Mouse (Mus musculus): ENCODE data around the gene Zfp68. TPM values are rescaled to one million over a fixed set of nuclear protein-coding genes. Genes with fewer than 3 reads are reported as not detected.
"Not testable (repeated sequence)": the region's sequence is repeated elsewhere in the genome, so short reads cannot be mapped to it uniquely, and the experiment has no call there.

Zfp68 gene
- polyA plus RNA-seq, 1 experiment from 2014 or later: 82.7 TPM

GRCm38 (mm10) chr5:138620836-138621235 is 1.3 kb upstream of the Zfp68 start:
- Histone ChIP-seq H3K36me3 (peaks cover 26% of the 10 kb centered on the region), H3K4me3 (no peak overlapping the region), H3K27ac (no peak overlapping the region), H3K9ac (no peak overlapping the region), H3K4me1 (peaks cover 14% of the 10 kb centered on the region), H3K4me2 (replicated peaks) (no peak overlapping the region), H3K27me3 (no peaks in the 10 kb centered on the region), H3K9me3 (peaks cover 22% of the 10 kb centered on the region)
- 86% methylated on average over 5 of the region's 5 CpGs for WGBS
- ATAC-seq (ENCODE audit: insufficient number of reproducible peaks, insufficient read depth, low FRiP score, low TSS enrichment): no peak

DNA sequence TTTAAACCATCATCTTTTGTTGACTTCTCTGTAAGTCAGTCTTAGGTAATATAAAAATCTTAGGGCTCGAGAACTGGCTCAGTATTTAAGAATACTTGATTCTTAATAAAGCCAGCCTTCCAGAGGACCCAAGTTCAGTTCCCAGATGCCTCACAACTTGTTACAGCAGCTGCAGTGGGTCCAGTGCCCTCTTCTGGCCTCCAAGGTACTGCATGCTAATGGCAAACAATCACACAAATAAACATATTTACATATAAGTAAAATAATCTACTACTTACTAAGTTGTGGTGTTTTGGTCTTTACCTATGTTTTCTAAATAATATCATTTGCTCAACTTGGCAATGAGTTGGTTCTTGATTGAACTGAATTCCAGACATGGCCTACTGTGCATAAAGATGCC is 1.2 kb downstream of the Zfp68 start:
- peak overlapping the region; percentile 39 for H3K4me2 ChIP-seq (replicated peaks)
- no peak for ATAC-seq (ENCODE audit: insufficient number of reproducible peaks, insufficient read depth, low FRiP score, low TSS enrichment)
- no peak overlapping the region for H3K9ac ChIP-seq
- H3K36me3 ChIP-seq: peaks cover 51% of the 10 kb centered on the region
- WGBS: 100% methylated on average over 1 of the region's 1 CpGs
- H3K4me1 ChIP-seq: no peaks in the 10 kb centered on the region
- peaks cover 33% of the 10 kb centered on the region for H3K9me3 ChIP-seq
- peak overlapping the region; percentile 72 for H3K4me3 ChIP-seq
- H3K27ac ChIP-seq: no peak overlapping the region
- H3K27me3 ChIP-seq: no peaks in the 10 kb centered on the region

- Histone ChIP-seq H3K27me3 (no peaks in the 10 kb centered on the region), H3K4me2 (replicated peaks) (no peak overlapping the region), H3K4me1 (no peaks in the 10 kb centered on the region), H3K9me3 (no peaks in the 10 kb centered on the region), H3K9ac (no peak overlapping the region), H3K4me3 (no peak overlapping the region), H3K27ac (no peak overlapping the region), H3K36me3 (no peaks in the 10 kb centered on the region)
- no peak for ATAC-seq (ENCODE audit: insufficient number of reproducible peaks, insufficient read depth, low FRiP score, low TSS enrichment)
- 90% methylated on average over 6 of the region's 6 CpGs for WGBS
These were observed 32.2 kb downstream of the Zfp68 start for GRCm38 (mm10) chr5:138587396-138587795.

GRCm38 (mm10) chr5:138571623-138572022 is 47.9 kb downstream of the Zfp68 start:
- 48% methylated on average over 4 of the region's 4 CpGs for WGBS
- no peak overlapping the region for H3K27ac ChIP-seq
- no peak overlapping the region for H3K9ac ChIP-seq
- no peak for ATAC-seq (ENCODE audit: insufficient number of reproducible peaks, insufficient read depth, low FRiP score, low TSS enrichment)
- H3K27me3 ChIP-seq: no peaks in the 10 kb centered on the region
- H3K4me3 ChIP-seq: no peak overlapping the region
- no peaks in the 10 kb centered on the region for H3K9me3 ChIP-seq
- no peaks in the 10 kb centered on the region for H3K36me3 ChIP-seq
- no peak overlapping the region for H3K4me2 ChIP-seq (replicated peaks)
- no peaks in the 10 kb centered on the region for H3K4me1 ChIP-seq

- ATAC-seq (ENCODE audit: insufficient number of reproducible peaks, insufficient read depth, low FRiP score, low TSS enrichment); H3K4me3 ChIP-seq; H3K36me3 ChIP-seq; H3K9ac ChIP-seq; H3K27ac ChIP-seq; H3K4me2 ChIP-seq (replicated peaks); H3K4me1 ChIP-seq; H3K27me3 ChIP-seq; H3K9me3 ChIP-seq: not testable (repeated sequence)
- WGBS: 77% methylated on average over 2 of the region's 2 CpGs
These were observed 54.9 kb downstream of the Zfp68 start, which contains the start of gene 1700123K08Rik for GRCm38 (mm10) chr5:138564612-138565011. 1700123K08Rik (minus strand) TSS chr5:138564712.

Small RNA genes lying within 50 kb of the gene (microRNA-seq; reads per million reads assigned to microRNA genes)
- not detected for gene Gm24082

Other genes with a start within 250 kb of the Zfp68 start
- 56.5 and 56.9 TPM in 2 replicates for gene Zfp157, start 178.3 kb downstream of the Zfp68 start, polyA plus RNA-seq (2016; fragmentation: Nextera tagmentation; extraction: Ambion mirVana)
- gene 1700123K08Rik, start 55.0 kb downstream of the Zfp68 start, polyA plus RNA-seq (2016; fragmentation: Nextera tagmentation; extraction: Ambion mirVana): 0.15 TPM in 1 of 2 replicates, not detected in the other
- 17.9 and 18.5 TPM in 2 replicates for gene A430033K04Rik, start 3.1 kb upstream of the Zfp68 start, polyA plus RNA-seq (2016; fragmentation: Nextera tagmentation; extraction: Ambion mirVana)
- 7.0 and 7.1 TPM in 2 replicates for gene Fam20c, start 134.8 kb upstream of the Zfp68 start, polyA plus RNA-seq (2016; fragmentation: Nextera tagmentation; extraction: Ambion mirVana)
- gene Gm5294, start 200.3 kb upstream of the Zfp68 start, polyA plus RNA-seq (2016; fragmentation: Nextera tagmentation; extraction: Ambion mirVana): 0.37 and 0.45 TPM in 2 replicates